Mouse (Mus musculus) neural tube, embryonic 14.5 days (tissue): Measurements from ENCODE around the gene Tnrc6b. TPM values are rescaled to one million over a fixed set of nuclear protein-coding genes. Genes with fewer than 3 reads are reported as not detected.
A peak's percentile ranks its signal among the peaks of the same experiment; 100 is the strongest.

Experiments used
- ATAC-seq: fragments of 200-750 bp; cut with Nextera tagmentation; 2 replicates; pipeline ENCODE4 v1.8.0; 2017; ENCODE audit warnings: low read depth, mild to moderate bottlenecking, moderate TSS enrichment, moderate library complexity
- H3K27ac ChIP-seq: fragments of 300-500 bp; sonication (generic); 2 replicates; pipeline ENCODE4 v1.5.1; 2014; ENCODE audit warnings: low read depth, mild to moderate bottlenecking, control low read depth, low read length, moderate library complexity, mixed read lengths
- H3K27me3 ChIP-seq: fragments of 300-500 bp; sonication (generic); 2 replicates; pipeline ENCODE4 v1.6.1; 2014; ENCODE audit warnings: low read length; ENCODE audit not compliant: control insufficient read depth, insufficient read depth
- H3K36me3 ChIP-seq: fragments of 300-500 bp; sonication (generic); 2 replicates; pipeline ENCODE4 v1.6.1; 2014; ENCODE audit warnings: low read length, mixed read lengths; ENCODE audit not compliant: control insufficient read depth, insufficient read depth
- H3K4me1 ChIP-seq: fragments of 300-500 bp; sonication (generic); 2 replicates; pipeline ENCODE4 v1.6.1; 2014; ENCODE audit warnings: low read length; ENCODE audit not compliant: control insufficient read depth, insufficient read depth
- H3K4me2 ChIP-seq: fragments of 300-500 bp; sonication (generic); 2 replicates; pipeline ENCODE4 v1.6.1; 2014; ENCODE audit warnings: mild to moderate bottlenecking, low read depth, low read length, control low read depth
- H3K4me3 ChIP-seq: fragments of 300-500 bp; sonication (generic); 2 replicates; pipeline ENCODE4 v1.5.1; 2014; ENCODE audit warnings: low read depth, low read length, control low read depth, mixed read lengths
- H3K9ac ChIP-seq: fragments of 300-500 bp; sonication (generic); replicated peaks from 2 replicates; pipeline ENCODE4 v1.6.1; 2014; ENCODE audit warnings: low read depth, mild to moderate bottlenecking, control low read depth, low read length, mixed read lengths
- H3K9me3 ChIP-seq: fragments of 300-500 bp; sonication (generic); 2 replicates; pipeline ENCODE4 v1.6.1; 2016; ENCODE audit warnings: low read length; ENCODE audit not compliant: control insufficient read depth
- WGBS: fragments of 180-500 bp; shearing (Covaris S2); extraction: QIAGEN DNeasy Blood & Tissue Kit; methylation state at CpG from one replicate; pipeline ENCODE4 v1.1.7; 2014; 5-methylcytosine and 5-hydroxymethylcytosine counted together
- polyA plus RNA-seq: library from polyadenylated mRNA; unstranded; fragments of >200 nt; fragmentation: Nextera tagmentation; extraction: Ambion mirVana; gene quantifications from 2 replicates; pipeline ENCODE4 v1.2.1, GENCODE M21; 2014

Tnrc6b gene
- polyA plus RNA-seq, 1 experiment from 2014 or later: 26.5 TPM

GRCm38 (mm10) chr15:80680347-80681030 is 30.6 kb upstream of the Tnrc6b start:
- H3K36me3 ChIP-seq: no peaks in the 10 kb centered on the region
- no peak for ATAC-seq
- H3K9ac ChIP-seq: no peak overlapping the region
- no peak overlapping the region for H3K4me3 ChIP-seq
- H3K27ac ChIP-seq: no peak overlapping the region
- WGBS: 69% methylated on average over 7 of the region's 7 CpGs
- no peaks in the 10 kb centered on the region for H3K9me3 ChIP-seq
- no peak overlapping the region for H3K4me2 ChIP-seq
- no peaks in the 10 kb centered on the region for H3K27me3 ChIP-seq
- H3K4me1 ChIP-seq: peaks cover 8% of the 10 kb centered on the region

DNA sequence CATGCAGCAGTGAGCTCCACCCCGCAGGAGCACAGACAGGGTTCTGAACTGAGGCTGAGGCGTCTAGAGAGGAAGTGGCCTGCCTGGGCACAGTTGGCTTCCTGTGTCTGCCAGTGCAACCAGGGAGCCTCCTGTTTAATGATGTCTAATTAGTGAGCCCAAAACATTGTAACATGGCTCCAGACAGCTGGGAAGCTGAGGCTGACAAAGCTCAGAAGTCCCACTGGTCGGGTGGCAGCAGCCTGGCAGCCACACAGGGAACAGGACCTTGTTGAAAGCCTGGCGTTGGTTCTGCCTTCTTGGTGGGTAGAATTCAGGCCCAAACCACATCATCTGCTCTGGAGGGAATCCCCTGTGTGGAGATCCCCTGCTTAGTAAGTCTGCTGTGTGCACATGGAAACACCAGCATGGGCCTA is 29.6 kb upstream of the Tnrc6b start:
- peaks cover 15% of the 10 kb centered on the region for H3K4me1 ChIP-seq
- H3K4me3 ChIP-seq: no peak overlapping the region
- ATAC-seq: no peak
- no peak overlapping the region for H3K27ac ChIP-seq
- H3K36me3 ChIP-seq: no peaks in the 10 kb centered on the region
- 56% methylated on average over 4 of the region's 4 CpGs for WGBS
- H3K27me3 ChIP-seq: no peaks in the 10 kb centered on the region
- no peak overlapping the region for H3K9ac ChIP-seq
- H3K9me3 ChIP-seq: no peaks in the 10 kb centered on the region
- no peak overlapping the region for H3K4me2 ChIP-seq

DNA sequence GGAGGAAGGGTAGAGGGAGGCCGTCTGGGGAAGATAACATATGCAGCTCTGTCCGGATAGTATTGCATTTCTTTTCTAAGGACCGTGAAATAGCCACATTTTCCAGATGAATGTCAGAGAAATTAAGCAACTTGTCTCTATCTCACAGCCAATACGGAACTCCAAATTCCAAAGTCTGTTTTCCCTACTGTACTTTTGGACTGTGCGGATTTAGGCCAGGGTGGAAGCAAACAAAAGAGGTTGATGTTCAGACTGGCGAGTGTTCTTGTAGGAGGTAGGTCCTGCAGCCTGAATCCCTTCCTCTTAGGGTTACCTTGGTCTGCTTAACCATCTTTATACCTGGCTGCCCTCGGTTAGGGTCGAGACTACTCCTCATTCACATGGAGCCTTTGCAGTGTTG is 28.8 kb upstream of the Tnrc6b start:
- Histone ChIP-seq H3K4me1 (peaks cover 16% of the 10 kb centered on the region), H3K27ac (no peak overlapping the region), H3K4me2 (no peak overlapping the region), H3K27me3 (no peaks in the 10 kb centered on the region), H3K9ac (no peak overlapping the region), H3K4me3 (no peak overlapping the region), H3K9me3 (no peaks in the 10 kb centered on the region), H3K36me3 (no peaks in the 10 kb centered on the region)
- 85% methylated on average over 8 of the region's 8 CpGs for WGBS
- ATAC-seq: no peak

DNA sequence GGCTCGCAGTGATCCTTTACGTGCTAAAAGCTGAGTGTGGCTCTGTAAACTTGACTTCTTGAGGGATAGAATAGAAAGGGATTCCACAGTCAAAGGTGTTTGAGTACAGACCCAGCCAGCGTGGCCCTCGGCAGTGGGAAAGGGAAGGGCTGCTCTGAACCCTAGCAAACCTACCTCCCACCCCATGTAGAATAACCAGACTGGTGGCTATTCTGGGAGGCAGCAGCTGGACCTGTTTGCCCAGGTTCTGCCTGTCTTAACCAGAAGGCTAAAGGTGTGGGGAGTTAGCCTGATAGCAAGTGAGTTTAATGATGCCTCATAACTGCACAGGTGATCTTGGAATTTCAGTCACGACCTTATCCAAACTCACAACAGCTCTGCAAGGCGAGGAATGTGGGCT is 28.0 kb upstream of the Tnrc6b start:
- H3K9me3 ChIP-seq: no peaks in the 10 kb centered on the region
- H3K9ac ChIP-seq: no peak overlapping the region
- H3K4me1 ChIP-seq: peaks cover 16% of the 10 kb centered on the region
- H3K4me3 ChIP-seq: no peak overlapping the region
- no peaks in the 10 kb centered on the region for H3K27me3 ChIP-seq
- no peaks in the 10 kb centered on the region for H3K36me3 ChIP-seq
- no peak overlapping the region for H3K27ac ChIP-seq
- no peak overlapping the region for H3K4me2 ChIP-seq
- no peak for ATAC-seq
- WGBS: 87% methylated on average over 6 of the region's 6 CpGs

DNA sequence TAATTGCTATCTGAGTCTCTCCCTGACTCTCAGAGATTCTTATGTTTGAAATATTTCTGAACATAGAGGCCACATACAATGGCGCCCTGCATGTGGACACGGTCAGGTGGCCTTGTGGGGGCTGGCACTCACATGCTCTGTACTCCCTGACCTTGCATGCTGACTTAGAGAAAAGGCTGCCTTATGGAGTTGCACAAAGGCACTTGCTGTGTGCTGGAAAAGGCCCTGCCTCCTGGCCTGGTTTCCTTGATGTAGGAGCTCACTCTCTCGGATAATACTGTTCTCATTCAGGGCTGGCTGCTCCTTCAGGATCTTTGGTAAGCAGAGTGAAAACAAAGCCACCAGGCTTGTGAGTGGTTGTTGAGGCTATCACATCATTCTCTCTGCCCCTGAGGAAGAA is 27.1 kb upstream of the Tnrc6b start:
- ATAC-seq: no peak
- H3K27ac ChIP-seq: peak overlapping the region; percentile 34; the same call in 1 of the 2 replicates
- no peak overlapping the region for H3K4me3 ChIP-seq
- H3K9ac ChIP-seq: no peak overlapping the region
- H3K27me3 ChIP-seq: no peaks in the 10 kb centered on the region
- H3K4me1 ChIP-seq: peaks cover 16% of the 10 kb centered on the region
- WGBS: 47% methylated on average over 3 of the region's 3 CpGs
- H3K36me3 ChIP-seq: no peaks in the 10 kb centered on the region
- H3K9me3 ChIP-seq: no peaks in the 10 kb centered on the region
- no peak overlapping the region for H3K4me2 ChIP-seq

DNA sequence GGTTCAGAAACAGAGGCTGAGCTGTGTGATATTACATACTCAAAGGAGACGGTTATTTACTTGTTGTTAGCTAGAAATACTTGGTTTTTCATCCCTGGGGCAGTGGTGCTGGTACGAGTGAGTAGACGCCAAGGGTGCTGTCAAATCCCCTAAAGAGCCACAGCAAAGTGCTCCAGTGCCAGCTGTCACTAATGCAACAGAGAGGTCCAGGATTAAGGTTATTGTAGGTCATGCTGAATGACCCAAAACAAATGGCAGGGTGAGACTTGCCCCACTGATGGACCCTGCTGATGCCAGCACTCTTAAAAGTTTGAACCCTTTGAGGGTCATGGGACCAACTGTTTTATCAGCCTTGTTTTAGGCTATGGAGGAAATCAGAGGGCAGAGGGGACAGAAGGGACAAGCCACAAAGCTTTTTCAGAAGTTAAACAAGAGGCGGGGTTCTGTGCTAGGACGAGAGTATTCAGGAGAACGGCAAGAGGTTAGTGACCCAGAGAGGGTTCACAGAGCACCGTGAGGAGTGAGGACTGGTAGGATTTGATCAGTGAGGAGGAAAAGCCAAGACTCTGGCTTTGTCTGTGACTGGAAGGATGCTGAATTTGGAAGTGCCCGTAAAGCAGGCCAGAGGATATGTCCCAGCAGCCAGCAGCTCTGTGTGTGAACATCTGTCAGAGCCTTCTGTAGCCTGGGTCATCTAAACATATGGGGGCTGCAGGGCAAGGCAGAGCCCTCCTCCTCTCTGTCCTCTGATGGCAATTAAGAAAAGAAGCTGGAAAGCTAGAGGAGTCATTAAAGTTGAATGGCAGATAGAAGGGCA is 26.1 kb upstream of the Tnrc6b start:
- H3K27me3 ChIP-seq: no peaks in the 10 kb centered on the region
- WGBS: 18% methylated on average over 8 of the region's 8 CpGs
- no peak; the same call in 1 of the 2 replicates for ATAC-seq
- H3K27ac ChIP-seq: no peak overlapping the region
- no peaks in the 10 kb centered on the region for H3K9me3 ChIP-seq
- peaks cover 16% of the 10 kb centered on the region for H3K4me1 ChIP-seq
- no peak overlapping the region for H3K4me3 ChIP-seq
- H3K36me3 ChIP-seq: no peaks in the 10 kb centered on the region
- H3K9ac ChIP-seq: no peak overlapping the region
- no peak overlapping the region for H3K4me2 ChIP-seq

- H3K36me3 ChIP-seq: no peaks in the 10 kb centered on the region
- ATAC-seq: peak; percentile 34; the same call in 1 of the 2 replicates
- no peaks in the 10 kb centered on the region for H3K9me3 ChIP-seq
- no peaks in the 10 kb centered on the region for H3K27me3 ChIP-seq
- no peak overlapping the region for H3K9ac ChIP-seq
- no peak overlapping the region for H3K27ac ChIP-seq
- no peak overlapping the region for H3K4me3 ChIP-seq
- no peak overlapping the region for H3K4me2 ChIP-seq
- WGBS: 14% methylated on average over 7 of the region's 7 CpGs
- H3K4me1 ChIP-seq: peaks cover 14% of the 10 kb centered on the region
Observed at GRCm38 (mm10) chr15:80685603-80685895, 25.6 kb upstream of the Tnrc6b start.

GRCm38 (mm10) chr15:80688536-80688935 is 22.6 kb upstream of the Tnrc6b start:
- WGBS: 78% methylated on average over 7 of the region's 7 CpGs

GRCm38 (mm10) chr15:80693492-80693891 is 17.6 kb upstream of the Tnrc6b start:
- Histone ChIP-seq H3K27ac (no peak overlapping the region), H3K27me3 (no peaks in the 10 kb centered on the region), H3K9ac (no peak overlapping the region), H3K4me3 (no peak overlapping the region), H3K4me1 (peaks cover 10% of the 10 kb centered on the region), H3K4me2 (no peak overlapping the region), H3K9me3 (no peaks in the 10 kb centered on the region), H3K36me3 (no peaks in the 10 kb centered on the region)
- WGBS: 25% methylated on average over 3 of the region's 3 CpGs
- ATAC-seq: no peak

More at GRCm38 (mm10) chr15:80688536-80688935, 22.6 kb upstream of the Tnrc6b start:
- ATAC-seq: no peak
- peaks cover 12% of the 10 kb centered on the region for H3K4me1 ChIP-seq
- no peaks in the 10 kb centered on the region for H3K36me3 ChIP-seq
- no peak overlapping the region for H3K27ac ChIP-seq
- H3K27me3 ChIP-seq: no peaks in the 10 kb centered on the region
- H3K4me2 ChIP-seq: no peak overlapping the region
- H3K4me3 ChIP-seq: no peak overlapping the region
- no peaks in the 10 kb centered on the region for H3K9me3 ChIP-seq
- H3K9ac ChIP-seq: no peak overlapping the region
